Comparison of ENCODE assay signal across 20 mouse cellular contexts in the genomic region with DNA sequence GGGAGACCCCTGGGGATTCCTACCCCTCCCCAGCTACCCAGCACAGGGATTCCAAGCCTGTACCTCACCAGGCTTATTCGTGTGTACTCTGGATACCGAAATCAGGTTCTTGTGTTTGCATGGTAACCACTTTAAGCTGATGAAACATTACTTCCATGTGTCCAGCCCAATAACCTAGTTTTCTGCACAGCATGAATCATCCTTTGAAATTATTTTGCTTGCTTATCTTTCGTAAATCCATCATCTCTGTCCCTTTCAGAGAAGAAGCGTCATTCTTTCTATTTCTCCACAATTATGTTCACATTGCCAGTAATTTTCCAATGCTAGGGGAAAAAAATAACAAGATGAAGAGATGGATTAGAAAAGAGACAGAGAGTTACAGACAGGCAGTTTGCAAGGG.
DNase-seq lines count a peak whose midpoint lies in the region; ATAC-seq and TF ChIP-seq lines count a peak whose summit lies in the region.
"Had no signal": no experiment of that assay in that cellular context is flagged by ENCODE, and none has a peak within 500 bp of the region (broad histone marks: within the 10 kb centered on the region; RNA-seq: fewer than 3 reads in every experiment).

No protein-coding gene starts in this region.

- H3K27ac ChIP-seq in layer of hippocampus, adult 2 months: peak overlapping the region; percentile 69
- H3K27ac ChIP-seq in kidney, embryonic 15.5 days: no peak overlapping the region
- H3K27ac ChIP-seq: embryonic facial prominence, embryonic 13.5 days; forebrain, embryonic 15.5 days; heart, adult 2 months; heart, embryonic 15.5 days; hindbrain, embryonic 13.5 days; hindbrain, postnatal 0 days had no signal

- H3K36me3 ChIP-seq in kidney, embryonic 15.5 days: no peaks in the 10 kb centered on the region
- H3K36me3 ChIP-seq: embryonic facial prominence, embryonic 13.5 days; forebrain, embryonic 15.5 days; heart, embryonic 15.5 days; hindbrain, embryonic 13.5 days had no signal

- no peaks in the 10 kb centered on the region for H3K27me3 ChIP-seq in kidney, embryonic 15.5 days
- H3K27me3 ChIP-seq: CH12.LX; embryonic facial prominence, embryonic 13.5 days; forebrain, embryonic 15.5 days; heart, embryonic 15.5 days; hindbrain, embryonic 13.5 days had no signal

- TF ChIP-seq CTCF in layer of hippocampus, adult 2 months (conservative IDR thresholded peaks at IDR 0.05): no peak

- H3K9ac ChIP-seq in kidney, embryonic 15.5 days: no peak overlapping the region
- H3K9ac ChIP-seq: embryonic facial prominence, embryonic 13.5 days; forebrain, embryonic 15.5 days; heart, embryonic 15.5 days; hindbrain, embryonic 13.5 days had no signal

- no peaks in the 10 kb centered on the region for H3K9me3 ChIP-seq in kidney, embryonic 15.5 days (replicated peaks)
- H3K9me3 ChIP-seq: embryonic facial prominence, embryonic 13.5 days; forebrain, embryonic 15.5 days; heart, embryonic 15.5 days; hindbrain, embryonic 13.5 days had no signal

- WGBS in kidney, embryonic 15.5 days: 84% methylated on average over 4 of the region's 4 CpGs

- no peaks in the 10 kb centered on the region for H3K4me1 ChIP-seq in kidney, embryonic 15.5 days
- H3K4me1 ChIP-seq: embryonic facial prominence, embryonic 13.5 days; forebrain, embryonic 15.5 days; heart, embryonic 15.5 days; hindbrain, embryonic 13.5 days had no signal

- DNase-seq in adrenal gland, adult (ENCODE audit: inconsistent age in 2 of 2, low spot score in 1 of 2): peak; percentile 15 to 78
- no peak for DNase-seq in adrenal gland, postnatal 14 days
- DNase-seq in layer of hippocampus, adult 2 months (ENCODE audit: low spot score in 2 of 2): no peak
- no peak for DNase-seq in layer of hippocampus, postnatal 25 days (ENCODE audit: extremely low spot score in 1 of 2, low spot score in 1 of 2)
- peak; percentile 2 for DNase-seq in adrenal gland, postnatal 10 days
- DNase-seq in spleen, adult 18-20 months: no peak
- DNase-seq: cerebellum, adult 9-11 months; cerebellum, postnatal 36 days; gastrocnemius, postnatal 14 days; heart, adult 2 months; heart, postnatal 14 days; kidney, adult 11 months had no signal

- no peak overlapping the region for H3K4me2 ChIP-seq in kidney, embryonic 15.5 days
- H3K4me2 ChIP-seq: embryonic facial prominence, embryonic 13.5 days; forebrain, embryonic 15.5 days; heart, embryonic 11.5 days; heart, embryonic 15.5 days; hindbrain, embryonic 13.5 days had no signal

- no peak overlapping the region for H3K4me3 ChIP-seq in layer of hippocampus, adult 2 months
- H3K4me3 ChIP-seq in kidney, embryonic 15.5 days (replicated peaks): no peak overlapping the region
- H3K4me3 ChIP-seq: embryonic facial prominence, embryonic 13.5 days; forebrain, embryonic 15.5 days; heart, adult 2 months; heart, embryonic 15.5 days; hindbrain, embryonic 13.5 days had no signal

- ATAC-seq in kidney, embryonic 15.5 days (replicated peaks; ENCODE audit: low FRiP score): no peak
- ATAC-seq: forebrain, embryonic 15.5 days; hindbrain, postnatal 0 days had no signal

Comparison
In these comparisons a context has a peak if more than half of its experiments do, and no peak if none do; other contexts are left out.
1. DNase-seq: peak in adrenal gland, adult (2 of 2) and adrenal gland, postnatal 10 days (single experiment); none in adrenal gland, postnatal 14 days (single experiment), layer of hippocampus, adult 2 months (0 of 2), layer of hippocampus, postnatal 25 days (0 of 2) and spleen, adult 18-20 months (0 of 2).